Mouse (Mus musculus): ENCODE data around the gene Nsun2. TPM values are rescaled to one million over a fixed set of nuclear protein-coding genes. Genes with fewer than 3 reads are reported as not detected.

The Nsun2 gene
- polyA plus RNA-seq, 1 experiment from 2014 or later = 98.7 TPM

DNA sequence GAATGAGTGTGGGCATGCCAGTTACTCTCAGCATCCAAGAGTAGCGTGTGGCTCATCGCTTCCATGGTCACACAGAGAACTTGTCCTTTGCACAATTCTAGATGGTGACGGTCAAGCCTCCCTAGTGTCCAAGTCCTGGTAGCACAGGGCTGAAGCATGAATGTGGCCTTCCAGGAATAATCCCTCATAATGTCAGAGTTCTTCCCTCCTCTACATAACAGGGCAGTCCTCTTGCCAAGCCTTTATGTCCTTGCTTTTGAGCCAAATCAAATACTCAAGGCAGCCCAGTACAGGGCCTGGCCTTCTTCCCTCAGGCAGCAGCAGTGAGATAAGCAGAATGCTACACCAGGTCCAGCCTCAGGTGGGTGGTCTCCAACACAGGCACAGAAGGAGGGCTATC, 25.9 kb upstream of the Nsun2 start:
- no peaks in the 10 kb centered on the region for H3K9me3 ChIP-seq
- peaks cover 96% of the 10 kb centered on the region for H3K36me3 ChIP-seq
- 96% methylated on average over 3 of the region's 3 CpGs for WGBS

DNA sequence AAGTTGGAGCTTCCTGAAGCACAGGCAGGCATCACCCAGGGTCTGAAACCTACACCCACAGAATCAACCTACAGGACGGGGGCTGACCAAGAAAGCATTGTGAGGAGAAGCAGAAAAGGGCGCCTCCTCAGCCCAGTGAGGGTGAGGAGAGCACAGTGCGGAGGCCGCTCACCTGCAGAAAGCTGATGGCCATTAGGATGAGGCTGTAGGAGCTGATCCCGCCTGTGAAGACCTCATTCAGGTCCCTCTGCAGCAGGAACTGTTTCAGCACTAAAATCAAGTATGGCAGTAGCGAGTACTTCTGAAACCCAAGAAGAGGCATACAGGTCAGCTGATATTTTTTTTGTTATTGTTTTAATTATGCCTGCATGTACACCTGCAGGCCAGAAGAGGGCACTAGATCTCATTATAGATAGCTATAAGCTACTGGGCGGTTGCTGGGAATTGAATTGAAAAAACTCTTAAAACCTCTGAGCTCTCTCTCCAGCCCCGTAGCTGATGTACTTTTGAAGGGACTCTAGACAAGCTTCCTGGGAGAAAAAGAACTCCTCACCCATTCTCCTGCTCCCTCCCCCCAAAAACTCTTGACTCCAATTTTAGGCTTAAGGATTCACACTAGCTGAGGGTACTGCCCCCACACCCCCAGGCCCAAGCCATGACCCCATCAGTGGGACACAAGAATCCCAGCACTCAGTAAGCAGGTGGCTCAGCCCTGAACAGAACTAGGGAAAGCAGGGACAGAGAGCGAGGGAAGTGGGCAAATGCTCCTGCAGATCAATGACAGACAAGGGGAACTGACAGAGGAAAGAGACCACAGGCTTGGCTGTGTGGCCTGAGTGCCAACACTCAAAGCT, 23.9 kb upstream of the Nsun2 start:
- no peak for DNase-seq (ENCODE audit: low spot score)
- H3K27ac ChIP-seq = no peak overlapping the region
- no peaks in the 10 kb centered on the region for H3K9me3 ChIP-seq
- no peaks in the 10 kb centered on the region for H3K4me1 ChIP-seq (replicated peaks)
- H3K36me3 ChIP-seq = peaks cover 87% of the 10 kb centered on the region
- 68% methylated on average over 9 of the region's 9 CpGs for WGBS
- H3K4me3 ChIP-seq = no peak overlapping the region
- no peaks in the 10 kb centered on the region for H3K27me3 ChIP-seq (ENCODE audit: insufficient read depth, poor library complexity, severe bottlenecking)

More for the DNA sequence above, 25.9 kb upstream of the Nsun2 start:
- Histone ChIP-seq H3K27ac (no peak overlapping the region), H3K4me3 (no peak overlapping the region), H3K27me3 (ENCODE audit: insufficient read depth, poor library complexity, severe bottlenecking) (no peaks in the 10 kb centered on the region), H3K4me1 (replicated peaks) (no peaks in the 10 kb centered on the region)
- no peak for DNase-seq (ENCODE audit: low spot score)

DNA sequence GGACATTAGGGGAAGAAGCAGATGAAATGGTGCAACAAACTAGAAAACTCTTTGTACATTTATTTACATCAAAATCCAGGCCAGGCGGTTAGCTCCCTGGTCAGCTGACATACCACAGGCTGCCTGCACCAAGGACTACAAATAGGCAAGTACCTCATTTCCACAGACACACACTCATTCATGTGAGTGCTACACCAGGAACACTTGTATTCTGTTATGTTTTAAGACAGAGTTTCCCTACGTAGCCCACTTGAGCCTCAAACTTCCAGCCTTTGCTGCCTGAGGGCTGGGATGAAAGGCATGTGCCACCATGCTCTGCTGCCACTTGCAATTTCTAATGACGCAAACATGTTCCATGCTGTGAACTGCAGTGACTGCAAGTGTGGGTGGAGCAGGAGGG, 18.5 kb upstream of the Nsun2 start:
- no peak for DNase-seq (ENCODE audit: low spot score)
- Histone ChIP-seq H3K27ac (no peak overlapping the region), H3K4me3 (no peak overlapping the region), H3K4me1 (replicated peaks) (0 out of 2 replicates have a peak, but pooled peaks cover 5% of the 10 kb centered on the region), H3K36me3 (peaks cover 50% of the 10 kb centered on the region), H3K27me3 (ENCODE audit: insufficient read depth, poor library complexity, severe bottlenecking) (no peaks in the 10 kb centered on the region), H3K9me3 (no peaks in the 10 kb centered on the region)
- 94% methylated on average over 3 of the region's 3 CpGs for WGBS

DNA sequence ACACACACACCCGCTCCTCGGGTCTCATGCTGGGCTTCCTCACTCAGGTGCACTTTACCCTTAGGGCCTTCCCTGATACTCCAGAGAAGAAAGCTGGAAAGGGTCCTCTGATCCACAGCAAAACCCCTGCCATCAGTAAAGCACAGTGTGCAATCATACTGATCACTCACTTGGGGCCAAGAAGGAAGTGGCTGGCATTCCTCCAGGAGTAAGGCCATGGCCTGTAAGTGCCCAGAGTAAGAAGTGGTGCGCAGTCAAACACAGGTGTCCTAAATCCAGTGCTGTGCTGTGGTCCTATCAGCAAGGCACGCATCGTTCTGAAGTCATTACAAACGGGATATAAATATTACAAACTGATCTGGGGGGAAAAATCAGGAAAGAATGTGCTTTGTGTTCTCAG, 16.1 kb upstream of the Nsun2 start:
- Histone ChIP-seq H3K27ac (no peak overlapping the region), H3K9me3 (no peaks in the 10 kb centered on the region), H3K4me1 (replicated peaks) (peaks cover 25% of the 10 kb centered on the region), H3K36me3 (peaks cover 28% of the 10 kb centered on the region), H3K4me3 (no peak overlapping the region), H3K27me3 (ENCODE audit: insufficient read depth, poor library complexity, severe bottlenecking) (no peaks in the 10 kb centered on the region)
- 91% methylated on average over 6 of the region's 6 CpGs for WGBS
- DNase-seq (ENCODE audit: low spot score) = no peak

DNA sequence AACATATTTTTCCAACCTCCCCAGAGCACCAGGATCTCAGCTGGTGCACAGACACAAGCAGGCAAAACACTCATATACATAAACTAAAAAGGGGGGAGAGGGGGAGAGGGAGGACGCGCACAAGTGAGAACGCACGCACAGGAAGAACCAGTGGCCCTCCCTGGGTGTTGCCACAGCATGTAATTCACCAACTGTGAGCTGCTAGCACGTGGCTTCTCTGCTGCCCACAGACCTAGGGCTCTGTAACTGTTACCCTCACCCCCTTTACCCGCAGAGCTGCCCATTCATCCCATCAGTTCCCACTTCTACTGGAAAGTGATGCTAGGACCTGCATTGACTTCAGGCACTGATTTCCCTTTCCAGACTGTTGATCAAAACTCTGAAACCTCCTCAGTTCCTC, 14.4 kb upstream of the Nsun2 start:
- Histone ChIP-seq H3K9me3 (no peaks in the 10 kb centered on the region), H3K36me3 (peaks cover 16% of the 10 kb centered on the region), H3K27ac (no peak overlapping the region), H3K27me3 (ENCODE audit: insufficient read depth, poor library complexity, severe bottlenecking) (no peaks in the 10 kb centered on the region), H3K4me1 (replicated peaks) (peaks cover 42% of the 10 kb centered on the region), H3K4me3 (no peak overlapping the region)
- no peak for DNase-seq (ENCODE audit: low spot score)
- WGBS = 86% methylated on average over 6 of the region's 6 CpGs

DNA sequence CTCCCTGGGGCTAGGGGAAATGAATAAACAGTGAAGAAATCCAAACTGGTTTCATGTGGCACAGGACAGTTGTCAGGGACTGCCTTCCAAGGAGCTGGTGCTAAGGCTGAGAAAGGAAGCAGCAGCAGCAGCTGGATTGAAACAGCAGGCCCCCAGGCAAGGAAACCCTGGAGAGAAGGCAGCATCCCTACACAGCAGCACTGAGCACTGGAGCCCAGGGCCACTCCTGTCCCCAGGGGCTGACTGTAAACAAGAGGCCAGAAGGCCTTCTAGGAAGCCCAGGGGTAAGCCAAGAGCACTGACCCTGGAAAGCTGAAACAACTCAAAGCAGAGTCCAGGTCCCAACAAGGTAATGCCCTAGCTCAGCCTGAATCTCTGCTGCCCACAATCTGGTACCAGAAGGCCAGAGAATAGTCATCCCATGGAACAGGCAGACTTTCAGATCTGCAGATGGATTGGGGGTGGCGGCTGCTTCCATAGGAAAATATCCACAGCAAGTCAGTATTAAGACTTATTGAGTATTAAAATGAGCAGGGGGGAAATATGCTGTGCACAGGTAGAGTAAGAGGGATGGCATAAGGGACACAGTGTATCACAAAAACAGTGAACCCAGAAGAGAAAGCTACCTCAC, 11.3 kb upstream of the Nsun2 start:
- peaks cover 72% of the 10 kb centered on the region for H3K4me1 ChIP-seq (replicated peaks)
- DNase-seq (ENCODE audit: low spot score) = no peak
- no peaks in the 10 kb centered on the region for H3K27me3 ChIP-seq (ENCODE audit: insufficient read depth, poor library complexity, severe bottlenecking)
- H3K27ac ChIP-seq = peak overlapping the region; percentile 9; the same call in 1 of the 2 replicates
- no peaks in the 10 kb centered on the region for H3K36me3 ChIP-seq
- WGBS = 95% methylated on average over 1 of the region's 1 CpGs
- no peak overlapping the region for H3K4me3 ChIP-seq
- no peaks in the 10 kb centered on the region for H3K9me3 ChIP-seq

DNA sequence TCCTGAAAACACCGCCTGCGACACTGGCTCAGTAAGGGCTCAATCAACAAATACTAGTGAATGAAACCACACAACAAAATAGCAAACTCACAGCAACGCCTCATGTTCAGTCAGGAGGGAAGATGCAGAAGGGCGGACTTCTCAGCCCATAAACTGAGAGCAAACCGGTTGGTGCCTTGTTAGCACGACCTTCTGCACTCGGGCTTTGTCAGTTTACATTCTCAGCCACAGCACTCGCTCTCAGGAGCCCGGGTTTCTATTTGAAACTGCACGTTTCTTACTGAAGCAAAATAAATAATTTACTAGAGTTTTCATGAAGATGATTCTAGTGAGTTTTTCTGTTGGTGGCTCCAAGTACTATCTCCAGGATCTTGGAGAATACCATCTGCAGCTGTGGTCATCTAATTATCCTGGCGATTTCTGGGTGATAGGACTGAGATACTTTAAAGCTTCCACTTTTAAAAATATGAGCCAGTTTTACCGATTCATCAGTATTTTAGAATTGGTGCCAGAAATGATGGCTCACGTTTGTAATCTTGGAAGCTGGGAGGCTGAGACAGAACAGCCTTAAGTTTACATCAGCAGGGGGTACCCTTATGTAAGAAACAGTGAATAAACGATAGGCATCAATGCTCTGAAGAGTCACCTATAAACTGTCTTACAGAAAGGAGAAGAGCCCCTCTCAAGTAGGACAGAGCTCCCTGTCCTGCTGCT, 9.9 kb upstream of the Nsun2 start:
- peaks cover 81% of the 10 kb centered on the region for H3K4me1 ChIP-seq (replicated peaks)
- H3K4me3 ChIP-seq = no peak overlapping the region
- WGBS = 67% methylated on average over 14 of the region's 14 CpGs
- no peaks in the 10 kb centered on the region for H3K9me3 ChIP-seq
- 0 out of 2 replicates have a peak overlapping the region, but pooled peaks have one; percentile 1 for H3K27ac ChIP-seq
- no peaks in the 10 kb centered on the region for H3K27me3 ChIP-seq (ENCODE audit: insufficient read depth, poor library complexity, severe bottlenecking)
- no peak for DNase-seq (ENCODE audit: low spot score)
- no peaks in the 10 kb centered on the region for H3K36me3 ChIP-seq

DNA sequence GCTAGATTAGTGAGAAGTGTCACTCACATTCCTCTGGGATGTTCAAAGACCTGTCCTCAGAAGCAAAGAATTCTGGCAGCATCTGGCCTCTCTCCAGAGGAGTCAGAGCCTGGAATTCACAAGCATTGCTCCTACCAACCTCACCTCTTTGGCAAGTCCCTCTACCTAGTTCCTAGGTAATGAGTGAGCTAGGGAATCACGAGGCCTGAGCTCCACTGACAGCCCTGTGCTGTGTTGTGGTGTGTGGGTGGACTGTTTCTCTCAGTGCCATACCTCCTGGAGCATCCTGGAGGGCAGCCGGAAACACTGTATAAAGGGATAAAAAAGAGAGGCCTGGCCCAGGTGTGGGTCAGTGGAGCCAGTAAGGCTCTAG, 9.4 kb upstream of the Nsun2 start:
- Histone ChIP-seq H3K27ac (no peak overlapping the region), H3K4me3 (no peak overlapping the region), H3K27me3 (ENCODE audit: insufficient read depth, poor library complexity, severe bottlenecking) (no peaks in the 10 kb centered on the region), H3K36me3 (peaks cover 5% of the 10 kb centered on the region), H3K4me1 (replicated peaks) (peaks cover 86% of the 10 kb centered on the region), H3K9me3 (no peaks in the 10 kb centered on the region)
- 73% methylated on average over 2 of the region's 2 CpGs for WGBS
- no peak for DNase-seq (ENCODE audit: low spot score)

DNA sequence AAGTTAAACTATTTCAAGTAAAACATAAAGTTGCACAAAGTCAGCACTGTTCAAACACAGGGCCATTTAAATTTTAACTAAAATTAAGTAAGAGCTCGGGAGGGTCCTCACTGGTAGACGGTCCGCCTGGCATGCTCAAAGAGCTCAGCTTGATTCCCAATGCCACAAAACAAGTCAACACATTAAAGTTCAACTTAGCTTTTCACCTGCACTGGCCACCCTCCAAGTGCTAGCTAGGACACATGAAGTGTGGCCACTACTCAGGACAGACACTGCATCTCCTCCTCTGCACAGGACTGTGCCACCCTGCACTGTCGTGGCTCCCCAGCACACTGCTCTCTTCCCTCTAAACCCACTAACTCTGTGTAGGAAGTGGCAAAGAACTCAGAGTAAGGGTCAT, 7.7 kb upstream of the Nsun2 start:
- 65% methylated on average over 4 of the region's 4 CpGs for WGBS
- H3K4me3 ChIP-seq = no peak overlapping the region
- H3K27ac ChIP-seq = no peak overlapping the region
- no peak for DNase-seq (ENCODE audit: low spot score)
- no peaks in the 10 kb centered on the region for H3K27me3 ChIP-seq (ENCODE audit: insufficient read depth, poor library complexity, severe bottlenecking)
- H3K9me3 ChIP-seq = no peaks in the 10 kb centered on the region
- peaks cover 22% of the 10 kb centered on the region for H3K36me3 ChIP-seq
- H3K4me1 ChIP-seq (replicated peaks) = peaks cover 94% of the 10 kb centered on the region

DNA sequence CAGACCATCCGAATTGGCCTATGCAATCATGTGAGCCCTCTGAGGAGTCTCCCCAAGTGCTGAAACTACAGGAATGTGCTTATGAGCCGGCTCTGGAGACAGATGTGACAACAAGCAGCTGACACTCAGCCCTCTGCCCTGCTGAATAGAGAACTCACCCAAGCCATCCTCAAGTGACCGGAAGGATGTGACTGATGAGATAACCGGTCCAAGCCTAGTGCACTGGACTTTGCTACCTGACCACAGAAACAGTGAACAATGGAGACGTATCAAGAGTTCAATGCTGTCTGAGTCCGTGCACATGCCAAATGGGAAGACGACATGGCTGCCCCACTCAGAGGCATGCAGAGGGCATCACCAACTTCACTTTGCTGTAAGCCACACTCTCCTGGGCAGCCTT, 5.0 kb upstream of the Nsun2 start:
- WGBS = 88% methylated on average over 7 of the region's 7 CpGs
- no peak overlapping the region for H3K4me3 ChIP-seq
- H3K4me1 ChIP-seq (replicated peaks) = peaks cover 94% of the 10 kb centered on the region
- H3K27ac ChIP-seq = no peak overlapping the region
- no peaks in the 10 kb centered on the region for H3K9me3 ChIP-seq
- DNase-seq (ENCODE audit: low spot score) = no peak
- H3K27me3 ChIP-seq (ENCODE audit: insufficient read depth, poor library complexity, severe bottlenecking) = no peaks in the 10 kb centered on the region
- H3K36me3 ChIP-seq = peaks cover 24% of the 10 kb centered on the region

DNA sequence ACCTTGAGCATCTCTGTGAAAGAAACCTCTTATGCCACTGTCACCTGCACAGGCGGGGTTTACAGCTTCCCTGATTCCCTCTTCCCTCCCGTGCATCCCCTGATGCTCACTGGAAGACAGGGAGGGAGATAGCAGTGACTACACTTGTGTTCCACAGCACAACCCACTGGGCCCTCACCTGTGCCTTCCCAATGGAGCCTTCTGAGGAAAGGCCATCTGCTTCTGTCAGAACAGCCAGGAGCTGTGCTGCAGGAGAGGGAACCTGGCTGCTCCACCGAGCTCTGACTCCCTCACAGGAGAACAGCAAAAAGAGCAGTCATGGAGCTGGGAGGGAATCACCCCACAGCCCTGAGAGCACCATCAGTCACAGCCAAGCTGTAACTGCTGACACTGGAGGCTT, 3.4 kb upstream of the Nsun2 start:
- WGBS = 82% methylated on average over 3 of the region's 3 CpGs
- DNase-seq (ENCODE audit: low spot score) = no peak
- Histone ChIP-seq H3K36me3 (peaks cover 24% of the 10 kb centered on the region), H3K4me1 (replicated peaks) (peaks cover 83% of the 10 kb centered on the region), H3K4me3 (0 out of 2 replicates have a peak overlapping the region, but pooled peaks have one; percentile 97), H3K27ac (no peak overlapping the region), H3K27me3 (ENCODE audit: insufficient read depth, poor library complexity, severe bottlenecking) (no peaks in the 10 kb centered on the region), H3K9me3 (no peaks in the 10 kb centered on the region)

DNA sequence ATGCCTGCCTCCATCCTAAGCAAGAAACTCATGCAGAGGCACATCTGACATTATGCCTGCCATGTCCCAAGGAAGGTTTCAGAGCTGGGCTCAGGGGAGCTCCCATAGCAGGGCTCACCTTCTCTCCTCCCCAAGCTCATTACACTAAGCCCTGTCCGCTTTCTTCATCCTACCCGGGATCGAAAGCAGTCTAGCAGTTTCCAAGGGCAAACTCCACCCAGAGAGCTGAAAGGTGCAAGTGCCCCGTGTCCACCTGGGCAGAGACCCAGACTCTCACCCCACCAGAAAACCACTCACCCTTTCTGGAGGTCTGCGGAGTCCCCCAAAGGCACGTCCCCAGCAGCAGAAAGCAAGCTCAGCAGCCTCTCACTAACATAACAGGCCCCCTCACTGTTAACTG, 2.6 kb upstream of the Nsun2 start:
- Histone ChIP-seq H3K4me3 (peak overlapping the region; percentile 97), H3K9me3 (no peaks in the 10 kb centered on the region), H3K36me3 (peaks cover 24% of the 10 kb centered on the region), H3K4me1 (replicated peaks) (peaks cover 83% of the 10 kb centered on the region), H3K27me3 (ENCODE audit: insufficient read depth, poor library complexity, severe bottlenecking) (no peaks in the 10 kb centered on the region), H3K27ac (no peak overlapping the region)
- DNase-seq (ENCODE audit: low spot score) = no peak
- 88% methylated on average over 6 of the region's 6 CpGs for WGBS

DNA sequence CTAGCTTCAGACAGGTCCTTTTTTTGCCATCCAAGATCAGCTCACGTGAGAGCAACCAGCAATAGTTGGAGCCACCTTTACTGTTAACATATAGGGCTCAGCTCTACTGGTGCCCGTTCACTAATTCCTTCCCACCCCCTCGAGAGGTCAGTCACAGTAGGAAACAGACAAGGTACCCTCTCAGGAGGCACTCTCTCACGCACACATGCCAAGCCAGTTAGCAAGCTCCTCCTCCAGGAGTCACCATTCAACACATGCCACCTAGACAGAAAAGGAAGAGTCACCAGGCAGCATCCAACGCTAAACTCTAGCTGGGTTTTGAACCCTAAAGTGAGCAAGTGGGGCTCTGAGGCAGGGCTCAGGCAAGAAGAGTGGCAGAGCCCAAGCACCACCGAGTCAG, 2.1 kb upstream of the Nsun2 start:
- Histone ChIP-seq H3K4me1 (replicated peaks) (peaks cover 83% of the 10 kb centered on the region), H3K9me3 (no peaks in the 10 kb centered on the region)
- no peak for DNase-seq (ENCODE audit: low spot score)

More for the DNA sequence above, 2.1 kb upstream of the Nsun2 start:
- Histone ChIP-seq H3K36me3 (peaks cover 24% of the 10 kb centered on the region), H3K27me3 (ENCODE audit: insufficient read depth, poor library complexity, severe bottlenecking) (no peaks in the 10 kb centered on the region), H3K27ac (no peak overlapping the region), H3K4me3 (peak overlapping the region; percentile 97)
- 59% methylated on average over 6 of the region's 6 CpGs for WGBS

Data from hindbrain, embryonic 10.5 days (tissue).